Mouse (Mus musculus): ENCODE measurements around the gene Vat1.
"Not testable (repeated sequence)": the region's sequence is repeated elsewhere in the genome, so short reads cannot be mapped to it uniquely, and the experiment has no call there.

The Vat1 gene

DNA sequence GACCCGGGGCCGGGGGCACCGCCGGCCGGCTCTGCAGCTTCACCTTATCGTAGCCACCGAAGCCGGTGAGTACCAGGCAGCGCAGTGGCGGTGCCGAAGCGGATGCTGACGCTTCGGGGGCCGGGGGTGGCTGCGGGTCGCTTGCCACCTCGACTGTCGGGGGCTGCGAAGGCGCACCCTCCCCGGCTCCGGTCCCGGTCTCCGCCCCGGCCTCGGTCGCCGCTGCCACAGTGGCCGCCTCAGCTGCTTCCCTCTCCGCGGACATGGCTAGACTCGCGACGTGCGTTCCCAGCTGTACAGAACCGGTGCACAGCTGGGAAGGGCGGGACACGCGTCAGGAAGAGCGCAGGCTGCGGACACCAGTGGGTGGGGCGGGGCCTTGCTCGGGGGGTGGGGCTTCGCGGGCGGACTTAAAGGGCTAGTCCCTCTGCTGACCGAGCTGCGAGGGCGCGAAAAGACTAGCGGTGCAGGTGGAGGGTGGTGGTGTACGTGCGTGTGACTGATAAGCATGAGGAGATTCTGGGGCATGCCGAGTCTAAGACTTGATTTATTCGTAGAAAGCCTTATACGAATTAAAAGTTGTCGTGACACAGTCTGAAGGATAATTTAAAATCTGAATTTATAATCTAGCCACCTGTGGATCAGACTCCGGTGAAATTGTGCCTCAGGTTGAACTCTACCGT lies at the start of gene Vat1:
Gene Vat1, minus strand, starts transcription at position 362 of the 683 bp plus-strand sequence.
- DNase-seq (ENCODE audit: low read depth, low spot score) = peak; percentile 88

DNA sequence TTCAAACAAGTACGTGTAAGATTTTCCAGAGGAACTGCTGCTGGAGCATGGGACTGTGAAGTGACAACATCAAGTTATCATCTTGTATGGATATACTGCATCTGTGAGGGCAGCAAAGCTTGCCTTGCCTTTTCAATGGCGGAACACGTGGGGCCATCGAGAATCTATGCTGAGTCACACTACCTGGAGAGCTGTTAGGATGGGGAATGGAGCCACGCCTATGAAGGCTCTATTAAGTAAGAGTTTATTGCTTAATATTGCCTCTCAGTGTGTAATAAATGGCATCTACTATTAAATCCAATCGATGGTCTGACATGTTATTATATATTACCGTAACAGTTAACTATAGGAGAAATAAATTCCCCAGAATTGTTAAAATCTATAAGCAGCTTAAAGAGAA lies 41.1 kb upstream of the Vat1 start:
- no peak for DNase-seq (ENCODE audit: low read depth, low spot score)

- no peak for DNase-seq (ENCODE audit: low read depth, low spot score)
These were observed 40.3 kb upstream of the Vat1 start for GRCm38 (mm10) chr11:101506269-101506780.

DNA sequence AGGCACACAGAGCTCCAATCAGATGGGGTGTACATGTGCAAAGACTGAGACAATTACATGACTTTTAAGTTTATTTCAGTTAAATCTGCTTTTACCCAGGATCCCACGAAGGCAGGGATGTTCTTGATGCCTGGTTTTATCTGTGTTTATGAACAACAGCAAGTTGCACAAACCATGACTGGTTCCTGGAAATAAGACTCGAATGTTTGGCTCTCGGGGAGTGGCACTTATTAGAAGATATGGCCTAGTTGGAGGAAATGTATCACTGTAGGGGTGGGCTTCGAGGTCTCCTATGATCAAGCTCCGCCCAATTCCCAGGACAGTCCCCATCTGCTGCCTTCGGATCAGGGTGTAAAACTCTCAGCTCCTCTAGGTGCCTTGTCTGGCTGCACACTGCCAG lies 20.1 kb upstream of the Vat1 start:
- no peak for DNase-seq (ENCODE audit: low read depth, low spot score)

- DNase-seq (ENCODE audit: low read depth, low spot score) = no peak
These were observed 19.5 kb upstream of the Vat1 start for GRCm38 (mm10) chr11:101485509-101486028.

DNA sequence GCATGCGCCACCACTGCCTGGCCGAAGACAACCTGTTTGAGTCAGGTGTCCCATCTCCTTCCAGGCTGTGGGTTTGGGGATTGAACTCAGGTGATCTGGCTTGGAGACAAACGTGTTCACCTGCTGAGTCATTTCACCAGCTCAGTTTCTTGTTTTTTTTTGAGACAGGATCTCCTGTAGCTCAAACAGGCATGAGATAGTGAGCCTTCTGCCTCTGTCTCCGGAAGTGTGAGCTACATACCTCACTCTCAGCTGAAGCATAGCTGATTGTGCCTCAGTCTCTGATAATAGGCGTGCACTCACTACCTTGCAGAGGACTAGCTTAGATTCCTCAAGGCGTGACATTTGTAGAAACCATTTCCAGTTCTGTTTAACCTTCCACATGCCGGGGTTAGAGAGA lies 18.8 kb upstream of the Vat1 start:
- no peak for DNase-seq (ENCODE audit: low read depth, low spot score)

GRCm38 (mm10) chr11:101484245-101484644 lies 18.2 kb upstream of the Vat1 start:
- no peak for DNase-seq (ENCODE audit: low read depth, low spot score)

- no peak for DNase-seq (ENCODE audit: low read depth, low spot score)
These were observed 17.8 kb upstream of the Vat1 start for GRCm38 (mm10) chr11:101483804-101484203.

DNA sequence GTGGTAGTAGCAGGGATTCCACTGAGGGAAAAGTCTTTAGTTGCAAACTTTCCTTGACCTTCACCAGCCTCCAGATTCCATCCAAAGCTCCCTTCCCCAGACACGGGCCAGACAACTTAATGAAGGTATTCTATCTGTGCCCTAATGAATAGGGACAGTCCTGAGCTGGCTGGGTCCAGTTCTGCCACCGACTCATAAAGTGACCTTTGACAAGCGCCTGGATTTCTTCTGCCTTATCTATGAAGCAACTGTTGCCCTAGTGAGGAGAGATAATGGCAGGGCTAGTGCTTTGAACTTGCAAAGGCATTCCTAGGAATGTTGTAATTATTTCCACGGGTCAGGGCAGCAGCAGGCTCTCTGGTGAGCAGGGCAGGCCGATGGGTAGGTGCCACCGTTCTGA lies 14.9 kb upstream of the Vat1 start:
- DNase-seq (ENCODE audit: low read depth, low spot score) = no peak

- peak; percentile 65 for DNase-seq (ENCODE audit: low read depth, low spot score)
These were observed 13.2 kb upstream of the Vat1 start for GRCm38 (mm10) chr11:101479171-101479635.

- DNase-seq (ENCODE audit: low read depth, low spot score) = no peak
These were observed 11.7 kb upstream of the Vat1 start for GRCm38 (mm10) chr11:101477552-101478211.

DNA sequence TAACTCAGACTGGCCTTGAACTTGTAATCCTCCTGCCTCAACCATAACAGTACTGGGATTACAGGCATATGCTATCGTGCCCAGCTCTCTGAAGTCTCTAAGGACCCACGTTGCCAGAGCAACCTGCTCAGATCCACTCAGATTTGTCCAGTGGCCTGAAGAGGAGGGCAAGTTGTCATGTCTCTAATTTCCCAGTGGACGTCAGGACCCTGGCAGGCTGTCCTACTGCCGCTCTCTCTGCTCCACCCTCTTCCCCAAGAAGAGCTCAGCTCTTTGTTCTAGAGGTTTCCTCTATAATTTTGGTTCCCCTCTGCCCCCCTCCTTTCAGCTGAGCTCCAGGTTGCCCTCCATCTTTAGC lies 11.1 kb upstream of the Vat1 start:
- DNase-seq (ENCODE audit: low read depth, low spot score) = no peak

- DNase-seq (ENCODE audit: low read depth, low spot score) = not testable (repeated sequence)
These were observed 10.3 kb upstream of the Vat1 start for GRCm38 (mm10) chr11:101476361-101476760.

GRCm38 (mm10) chr11:101474298-101474697 lies 8.3 kb upstream of the Vat1 start:
- DNase-seq (ENCODE audit: low read depth, low spot score) = no peak

DNA sequence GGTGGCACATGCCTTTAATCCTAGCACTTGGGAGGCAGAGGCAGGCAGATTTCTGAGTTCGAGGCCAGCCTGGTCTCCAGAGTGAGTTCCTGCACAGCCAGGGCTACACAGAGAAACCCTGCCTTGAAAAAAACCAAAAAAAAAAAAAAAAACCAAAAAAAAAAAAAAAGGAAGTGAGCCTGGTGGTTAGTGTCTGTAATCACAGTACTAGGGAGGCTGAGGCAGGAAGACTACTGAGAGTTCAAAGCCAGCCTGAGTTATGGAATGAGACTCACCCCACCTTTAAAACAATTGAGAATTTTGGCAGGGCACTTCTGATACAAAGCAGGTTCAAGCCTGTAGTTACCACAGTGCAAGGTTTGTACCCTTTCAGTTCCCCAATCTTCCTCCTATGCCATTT lies 7.7 kb upstream of the Vat1 start:
- not testable (repeated sequence) for DNase-seq (ENCODE audit: low read depth, low spot score)

DNA sequence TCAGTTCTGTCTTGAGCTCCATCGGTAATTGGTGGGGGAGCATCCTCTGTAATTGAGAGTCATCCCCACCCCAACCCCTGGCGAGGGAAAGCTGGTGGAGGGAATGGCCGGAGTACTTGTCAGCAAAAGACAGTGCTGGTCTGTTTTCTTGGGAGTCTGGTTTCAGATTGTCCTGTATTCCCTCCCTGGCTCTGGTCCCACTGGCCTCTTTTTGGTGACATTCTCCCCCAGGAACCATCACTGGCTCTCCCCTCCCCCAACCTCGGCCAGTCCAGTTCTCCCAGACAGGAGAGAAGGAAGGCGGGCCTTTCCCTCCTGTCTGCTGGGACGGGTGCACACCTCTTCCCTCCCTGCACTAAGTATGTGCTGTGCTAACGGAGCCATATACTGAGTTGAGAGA lies 6.3 kb upstream of the Vat1 start:
- DNase-seq (ENCODE audit: low read depth, low spot score) = peak; percentile 55

- DNase-seq (ENCODE audit: low read depth, low spot score) = no peak
These were observed 5.9 kb upstream of the Vat1 start for GRCm38 (mm10) chr11:101471926-101472325.

- DNase-seq (ENCODE audit: low read depth, low spot score) = no peak
These were observed 4.2 kb upstream of the Vat1 start for GRCm38 (mm10) chr11:101470206-101470605.

DNA sequence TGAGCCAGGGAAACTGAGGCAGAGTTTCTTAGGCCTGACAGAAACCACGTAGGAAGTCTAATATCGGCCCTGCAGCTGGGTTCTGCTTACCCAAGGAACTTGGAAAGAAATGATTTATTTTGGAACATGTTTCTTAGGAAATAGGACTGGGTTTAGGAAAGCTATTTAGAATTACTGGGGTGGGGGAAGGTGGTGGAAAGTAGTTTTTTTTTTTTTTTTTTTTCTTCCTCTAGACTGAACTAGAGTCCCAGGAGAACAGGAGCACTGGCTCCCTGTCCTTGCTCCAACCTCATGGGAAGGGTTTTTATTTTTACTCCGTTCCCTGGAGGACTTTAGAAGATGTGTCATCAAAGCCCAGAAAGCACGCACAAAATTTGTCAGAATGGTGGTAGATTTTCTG lies 3.1 kb upstream of the Vat1 start:
- DNase-seq (ENCODE audit: low read depth, low spot score) = no peak

GRCm38 (mm10) chr11:101468731-101469130 lies 2.7 kb upstream of the Vat1 start:
- no peak for DNase-seq (ENCODE audit: low read depth, low spot score)

DNA sequence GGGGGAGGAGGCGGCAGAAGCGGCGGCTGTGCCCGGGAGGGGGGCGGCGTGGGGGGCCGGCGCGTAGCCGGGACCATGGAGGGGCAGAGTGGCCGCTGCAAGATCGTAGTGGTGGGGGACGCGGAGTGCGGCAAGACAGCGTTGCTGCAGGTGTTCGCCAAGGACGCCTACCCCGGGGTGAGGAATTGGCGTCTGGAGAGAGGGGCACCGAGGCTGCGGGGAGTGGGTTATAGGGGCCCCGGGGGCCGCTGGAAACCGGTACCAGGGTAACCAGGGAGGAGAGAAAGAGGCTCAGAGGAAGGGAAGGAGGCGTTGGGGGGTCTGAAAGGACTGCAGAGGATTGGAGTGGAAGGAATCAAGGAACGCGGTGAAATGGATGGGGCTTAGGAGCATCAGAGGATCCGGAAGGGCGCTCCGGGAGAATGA lies 2.2 kb upstream of the Vat1 start:
- peak; percentile 19 for DNase-seq (ENCODE audit: low read depth, low spot score)

DNA sequence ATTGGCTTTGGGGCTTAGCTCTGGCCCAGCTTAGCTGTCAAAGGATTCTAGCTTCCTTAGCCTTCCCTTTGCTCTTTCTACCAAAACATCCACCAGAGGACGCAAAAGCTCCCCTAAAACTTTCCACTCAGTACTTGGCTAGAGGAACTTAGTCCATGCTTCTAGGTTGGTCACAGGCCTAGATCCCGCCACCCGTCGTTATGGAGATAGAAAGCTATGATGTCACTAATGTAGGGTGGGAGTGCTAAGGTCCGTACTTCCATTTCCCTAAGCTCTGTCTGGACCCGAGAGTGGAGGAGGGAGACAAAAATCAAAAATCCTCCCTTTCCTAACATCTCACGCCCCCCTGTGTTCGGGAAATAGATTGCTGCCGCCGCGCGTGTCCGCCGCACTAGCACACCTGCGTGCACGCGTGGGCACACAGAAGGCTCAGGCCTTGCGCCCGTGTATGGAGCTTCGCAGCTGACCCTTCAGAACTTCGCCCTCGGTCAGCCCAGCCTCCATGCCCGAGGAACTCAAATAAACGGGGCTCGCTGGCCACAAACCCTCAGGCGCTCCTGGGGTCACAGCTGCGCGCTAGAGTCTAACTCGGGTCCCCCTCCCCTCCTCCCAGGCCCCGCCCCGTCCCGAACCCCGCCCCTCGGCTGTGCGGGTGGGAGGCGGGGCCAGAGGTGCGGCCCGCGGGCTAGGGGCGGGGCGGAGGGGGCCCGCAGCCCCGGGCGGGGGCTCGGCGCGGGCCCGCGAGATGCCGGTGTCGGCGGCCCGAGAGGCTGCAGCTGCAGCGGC lies 1.6 kb upstream of the Vat1 start:
- peak; percentile 92 for DNase-seq (ENCODE audit: low read depth, low spot score)
